Mouse (Mus musculus) forebrain, embryonic 10.5 days (tissue): ENCODE results near the gene Lrrc49. TPM values are rescaled to one million over a fixed set of nuclear protein-coding genes. Genes with fewer than 3 reads are reported as not detected.

Source experiments
- DNase-seq: peaks from one replicate; pipeline ENCODE4 v3.0.0-alpha.2; 2017; ENCODE audit warnings: low spot score; ENCODE audit errors: extremely low spot score
- H3K27ac ChIP-seq: fragments of 300-500 bp; sonication (generic); 2 replicates; pipeline ENCODE4 v1.5.1; 2016; ENCODE audit warnings: mild to moderate bottlenecking
- H3K27me3 ChIP-seq: fragments of 300-500 bp; sonication (generic); 2 replicates; pipeline ENCODE4 v1.6.1; 2016; ENCODE audit warnings: mild to moderate bottlenecking; ENCODE audit not compliant: poor library complexity, severe bottlenecking
- H3K36me3 ChIP-seq: fragments of 300-500 bp; sonication (generic); replicated peaks from 2 replicates; pipeline ENCODE4 v1.6.1; 2016; ENCODE audit warnings: mild to moderate bottlenecking, moderate library complexity
- H3K4me1 ChIP-seq: fragments of 300-500 bp; sonication (generic); 2 replicates; pipeline ENCODE4 v1.6.1; 2016
- H3K4me3 ChIP-seq: fragments of 300-500 bp; sonication (generic); 2 replicates; pipeline ENCODE4 v1.5.1; 2016; ENCODE audit warnings: mild to moderate bottlenecking, moderate library complexity
- H3K9me3 ChIP-seq: fragments of 300-500 bp; sonication (generic); 2 replicates; pipeline ENCODE4 v1.6.1; 2016; ENCODE audit warnings: mild to moderate bottlenecking, moderate library complexity
- WGBS: fragments of 180-500 bp; shearing (Covaris S2); methylation state at CpG from one replicate; pipeline ENCODE4 v1.1.7; 2016; 5-methylcytosine and 5-hydroxymethylcytosine counted together
- polyA plus RNA-seq: library from polyadenylated mRNA; unstranded; fragments of >200 nt; fragmentation: Nextera tagmentation; extraction: Ambion mirVana; gene quantifications from 2 replicates; pipeline ENCODE4 v1.2.1, GENCODE M21; 2016

Gene Lrrc49
- polyA plus RNA-seq = 29.7 and 31.7 TPM in 2 replicates

DNA sequence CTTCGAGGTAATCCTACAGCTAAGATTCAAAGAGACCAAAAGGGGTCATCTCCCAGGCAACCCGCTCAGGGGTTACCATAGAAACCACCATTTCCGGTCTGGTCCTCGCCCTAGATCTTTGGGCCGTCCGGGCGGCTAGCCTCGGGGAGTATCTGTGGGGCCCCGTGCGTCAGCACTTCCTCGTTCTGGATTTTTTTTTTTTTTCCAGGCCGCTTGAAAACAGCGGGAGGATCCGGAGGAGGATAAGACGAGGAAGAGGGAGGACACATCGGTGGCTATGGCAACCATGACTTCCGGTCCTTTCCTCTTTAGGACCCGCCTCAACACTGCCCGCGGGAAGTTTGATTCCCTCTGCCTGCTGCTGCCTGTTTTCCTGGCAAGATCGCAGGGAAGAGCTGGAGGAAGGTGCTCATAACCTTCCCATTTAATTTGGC, at the start of gene Lrrc49:
Gene Lrrc49, minus strand, starts transcription at position 268 of the 434 bp plus-strand sequence.
- WGBS = under 1% methylated on average over 21 of the region's 21 CpGs
- Histone ChIP-seq H3K27ac (peak within 1 kb of the TSS; percentile 95), H3K27me3 (no peaks in the 10 kb centered on the region), H3K9me3 (no peaks in the 10 kb centered on the region), H3K36me3 (peaks cover 20% of the 10 kb centered on the region), H3K4me3 (peak within 1 kb of the TSS; percentile 56), H3K4me1 (peaks cover 21% of the 10 kb centered on the region)
- peak; percentile 90 for DNase-seq

GRCm38 (mm10) chr9:60734321-60734720, 46.4 kb upstream of the Lrrc49 start:
- Histone ChIP-seq H3K36me3 (no peaks in the 10 kb centered on the region), H3K27ac (no peak overlapping the region), H3K27me3 (no peaks in the 10 kb centered on the region), H3K4me3 (no peak overlapping the region), H3K4me1 (no peaks in the 10 kb centered on the region), H3K9me3 (peaks cover 14% of the 10 kb centered on the region; the same call in 1 of the 2 replicates)
- 99% methylated on average over 2 of the region's 2 CpGs for WGBS
- no peak for DNase-seq

GRCm38 (mm10) chr9:60724968-60725367, 37.0 kb upstream of the Lrrc49 start:
- H3K36me3 ChIP-seq = no peaks in the 10 kb centered on the region
- no peaks in the 10 kb centered on the region for H3K4me1 ChIP-seq
- no peak for DNase-seq
- WGBS = 94% methylated on average over 7 of the region's 7 CpGs
- no peak overlapping the region for H3K4me3 ChIP-seq
- H3K9me3 ChIP-seq = peaks cover 5% of the 10 kb centered on the region
- H3K27me3 ChIP-seq = no peaks in the 10 kb centered on the region
- H3K27ac ChIP-seq = no peak overlapping the region

DNA sequence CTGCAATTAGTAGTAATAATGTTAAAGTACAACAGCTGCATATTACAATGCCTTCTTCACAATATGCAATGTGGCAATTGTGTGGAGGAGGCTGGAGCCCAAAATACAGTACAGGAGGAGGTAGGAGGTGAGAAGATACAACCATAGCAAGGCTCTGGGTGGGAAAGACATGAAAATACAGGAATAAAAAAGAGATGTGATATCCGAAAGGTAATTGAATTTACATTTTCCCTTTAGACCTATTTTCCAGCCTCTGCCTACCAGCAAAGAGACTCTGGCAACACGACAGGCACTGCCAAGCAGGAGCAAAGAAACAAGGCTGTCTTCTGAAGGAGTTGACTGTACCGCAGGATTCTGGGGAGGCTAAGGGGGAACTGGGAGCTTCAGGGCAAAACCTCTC, 31.7 kb upstream of the Lrrc49 start:
- H3K4me1 ChIP-seq = no peaks in the 10 kb centered on the region
- WGBS = 84% methylated on average over 3 of the region's 3 CpGs
- H3K4me3 ChIP-seq = no peak overlapping the region
- H3K27me3 ChIP-seq = peaks cover 7% of the 10 kb centered on the region
- DNase-seq = no peak
- H3K36me3 ChIP-seq = no peaks in the 10 kb centered on the region
- no peak overlapping the region for H3K27ac ChIP-seq
- H3K9me3 ChIP-seq = no peaks in the 10 kb centered on the region

DNA sequence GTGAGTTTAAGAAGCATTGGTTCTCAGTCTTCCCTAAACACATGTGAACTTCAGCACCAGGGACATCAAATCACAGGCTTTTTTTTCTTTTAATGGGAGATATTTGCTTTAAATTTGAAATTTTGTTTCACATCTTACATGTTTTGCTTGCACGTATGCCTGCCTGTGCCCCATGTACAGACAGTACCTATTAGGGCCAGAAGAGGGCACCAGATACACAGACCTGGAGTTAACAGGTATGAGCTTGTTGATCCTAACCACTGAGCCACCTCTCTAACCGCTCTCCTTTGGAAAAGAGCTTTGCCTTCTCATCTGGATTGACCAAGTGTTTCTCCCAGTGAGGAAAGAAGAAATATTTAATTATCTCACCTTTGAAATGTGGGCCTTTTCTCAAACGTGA, 30.3 kb upstream of the Lrrc49 start:
- no peak for DNase-seq
- Histone ChIP-seq H3K9me3 (no peaks in the 10 kb centered on the region), H3K36me3 (no peaks in the 10 kb centered on the region), H3K4me1 (peaks cover 10% of the 10 kb centered on the region), H3K4me3 (no peak overlapping the region), H3K27me3 (peaks cover 21% of the 10 kb centered on the region), H3K27ac (no peak overlapping the region)
- 57% methylated on average over 3 of the region's 3 CpGs for WGBS

DNA sequence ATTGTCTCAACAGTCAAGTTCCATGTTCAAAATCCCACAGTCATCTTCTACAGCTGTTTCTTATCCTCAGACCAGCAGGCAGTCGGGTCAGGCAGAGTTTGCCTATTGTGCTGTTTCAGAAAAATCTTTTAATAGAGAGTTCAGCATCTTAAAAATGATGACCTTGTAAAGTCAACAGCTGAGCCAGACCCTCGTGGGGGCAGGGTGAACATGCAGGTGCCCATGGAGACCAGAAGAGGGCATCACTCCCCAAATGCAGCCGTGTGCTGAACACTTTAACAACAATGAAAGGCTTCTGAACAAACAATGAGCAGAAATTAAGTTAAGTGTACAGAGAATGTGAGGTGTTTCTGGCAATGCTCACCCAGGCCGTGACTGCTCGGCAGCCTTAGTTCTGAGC, 27.9 kb upstream of the Lrrc49 start:
- Histone ChIP-seq H3K4me1 (peaks cover 20% of the 10 kb centered on the region), H3K4me3 (no peak overlapping the region), H3K27me3 (peaks cover 42% of the 10 kb centered on the region), H3K27ac (no peak overlapping the region), H3K9me3 (no peaks in the 10 kb centered on the region), H3K36me3 (no peaks in the 10 kb centered on the region)
- DNase-seq = no peak
- WGBS = 63% methylated on average over 5 of the region's 5 CpGs

DNA sequence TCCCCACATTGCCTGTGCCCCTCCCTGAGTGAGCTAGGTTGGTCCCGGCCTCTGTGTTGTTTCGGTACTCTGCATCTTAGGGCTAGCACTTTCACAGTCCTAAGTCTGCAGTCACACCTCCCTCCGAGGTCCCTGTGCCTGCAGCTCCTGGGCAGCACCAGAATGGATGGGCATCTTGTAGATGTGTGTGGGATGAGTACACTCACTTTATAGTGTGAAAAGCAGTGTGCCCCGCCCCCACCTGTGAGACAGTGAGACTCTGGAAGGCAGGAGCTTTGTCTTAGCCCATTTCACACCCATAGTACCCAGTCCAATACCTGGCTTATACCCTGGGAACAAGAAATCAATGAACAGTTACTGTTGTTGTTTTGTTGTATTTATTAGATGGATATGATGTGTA, 27.3 kb upstream of the Lrrc49 start:
- Histone ChIP-seq H3K4me1 (peaks cover 20% of the 10 kb centered on the region), H3K27me3 (peaks cover 42% of the 10 kb centered on the region), H3K9me3 (no peaks in the 10 kb centered on the region), H3K4me3 (no peak overlapping the region), H3K36me3 (no peaks in the 10 kb centered on the region), H3K27ac (no peak overlapping the region)
- no peak for DNase-seq
- WGBS = 89% methylated on average over 4 of the region's 4 CpGs

DNA sequence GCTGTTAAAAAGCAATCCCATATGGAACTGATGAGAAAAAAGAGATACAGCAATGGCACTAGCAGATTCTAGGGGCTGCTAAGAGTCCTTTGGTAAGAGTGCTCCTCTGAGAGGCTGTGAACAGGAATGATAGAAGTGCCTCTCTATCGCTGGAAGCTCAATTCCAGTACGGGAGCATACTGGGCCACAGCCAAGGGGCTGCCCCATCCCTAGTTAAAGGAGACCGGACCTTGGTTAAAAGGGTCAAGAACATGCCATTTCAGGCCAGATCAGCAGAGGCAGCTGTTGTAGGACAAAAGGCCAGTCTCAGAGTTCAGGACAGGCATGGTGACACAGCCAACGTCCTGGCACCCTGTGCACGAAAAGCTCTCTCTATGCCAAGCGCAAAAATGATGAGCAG, 26.2 kb upstream of the Lrrc49 start:
- 81% methylated on average over 6 of the region's 6 CpGs for WGBS

DNA sequence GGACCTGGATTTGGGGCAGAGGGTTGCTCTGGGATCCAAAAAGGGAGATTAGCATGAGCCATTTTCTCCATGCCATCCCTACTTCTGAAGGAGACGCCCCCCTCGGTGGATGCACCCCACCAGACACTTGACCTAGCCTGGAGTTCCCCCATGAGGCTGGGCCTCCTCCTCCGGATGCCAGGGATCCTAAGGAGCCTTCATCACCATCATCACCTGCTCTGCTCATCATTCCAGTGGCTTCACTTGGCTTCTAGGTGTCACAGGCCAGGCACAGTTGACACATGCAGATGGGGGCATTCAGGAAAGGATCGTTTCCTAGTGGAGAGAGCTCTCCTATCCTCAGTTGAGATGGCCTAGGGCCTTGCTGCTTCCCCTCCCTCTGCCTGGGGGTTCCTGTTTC, 25.7 kb upstream of the Lrrc49 start:
- peaks cover 42% of the 10 kb centered on the region for H3K27me3 ChIP-seq
- H3K9me3 ChIP-seq = no peaks in the 10 kb centered on the region
- peak overlapping the region; percentile 81 for H3K4me3 ChIP-seq
- DNase-seq = no peak
- peak overlapping the region; percentile 86; the same call in 1 of the 2 replicates for H3K27ac ChIP-seq
- 45% methylated on average over 4 of the region's 4 CpGs for WGBS
- peaks cover 20% of the 10 kb centered on the region for H3K4me1 ChIP-seq
- H3K36me3 ChIP-seq = no peaks in the 10 kb centered on the region

More for the DNA sequence above, 26.2 kb upstream of the Lrrc49 start:
- Histone ChIP-seq H3K27ac (no peak overlapping the region), H3K9me3 (no peaks in the 10 kb centered on the region), H3K27me3 (peaks cover 42% of the 10 kb centered on the region), H3K4me1 (peaks cover 20% of the 10 kb centered on the region), H3K4me3 (no peak overlapping the region), H3K36me3 (no peaks in the 10 kb centered on the region)
- DNase-seq = no peak

DNA sequence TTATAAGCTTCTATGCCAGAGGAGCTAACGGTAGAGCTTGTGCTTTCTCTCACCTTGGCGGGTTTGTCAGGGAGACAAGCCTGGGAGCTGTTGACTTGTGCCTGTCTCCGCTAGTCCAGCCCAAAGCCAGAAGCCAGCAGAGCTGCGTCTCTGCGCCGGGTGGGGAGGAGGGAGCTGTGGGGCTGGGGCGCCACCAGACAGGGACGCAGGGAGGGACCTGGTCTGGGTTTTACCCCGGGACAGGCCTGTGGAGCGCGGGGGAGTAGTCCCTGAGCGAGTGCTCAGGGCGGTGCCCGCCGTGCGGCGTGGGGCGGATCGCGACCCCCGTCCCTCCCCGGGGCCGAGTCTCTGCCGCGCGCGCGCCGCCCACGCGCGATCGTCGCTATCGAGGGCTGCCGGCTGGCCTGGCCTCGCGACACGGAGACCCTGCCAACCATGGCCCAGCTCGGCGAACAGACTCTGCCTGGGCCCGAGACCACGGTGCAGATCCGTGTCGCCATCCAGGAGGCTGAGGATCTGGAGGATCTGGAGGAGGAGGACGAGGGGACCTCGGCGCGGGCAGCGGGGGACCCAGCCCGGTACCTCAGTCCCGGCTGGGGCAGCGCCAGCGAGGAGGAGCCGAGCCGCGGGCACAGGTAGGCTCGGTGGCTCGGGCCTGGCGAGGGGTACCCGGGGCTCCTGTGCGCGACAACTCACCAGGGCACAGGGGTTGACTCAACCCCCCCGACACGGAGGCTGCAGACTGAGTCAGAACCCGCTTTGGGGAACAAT, 25.0 kb upstream of the Lrrc49 start, which contains the start of gene Larp6:
Gene Larp6, plus strand, starts transcription at position 219 of the 771 bp plus-strand sequence.
- H3K27me3 ChIP-seq = peaks cover 42% of the 10 kb centered on the region
- peaks cover 20% of the 10 kb centered on the region for H3K4me1 ChIP-seq
- H3K27ac ChIP-seq = peak within 1 kb of the TSS; percentile 86
- no peaks in the 10 kb centered on the region for H3K36me3 ChIP-seq
- peak within 1 kb of the TSS; percentile 81 for H3K4me3 ChIP-seq
- WGBS = under 1% methylated on average over 66 of the region's 66 CpGs
- DNase-seq = peak; percentile 45
- no peaks in the 10 kb centered on the region for H3K9me3 ChIP-seq

DNA sequence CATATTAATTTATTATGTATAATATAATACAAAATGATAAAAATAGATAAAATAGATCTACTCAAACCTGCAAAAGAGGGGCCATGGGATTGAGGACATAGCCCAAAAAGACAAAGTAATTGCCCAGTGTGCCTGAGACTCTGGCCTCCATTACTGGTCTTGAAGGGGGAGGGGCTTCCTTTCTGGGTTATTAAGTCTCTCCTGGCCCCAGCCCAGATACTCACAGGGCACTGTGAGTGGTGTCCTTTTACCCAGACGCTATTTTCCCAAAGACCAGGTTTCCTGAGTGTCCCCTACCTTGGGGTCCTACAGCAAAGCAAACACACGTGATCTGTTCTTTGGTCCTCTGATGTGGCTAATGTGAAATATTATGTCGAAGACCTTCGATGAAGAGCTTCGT, 24.1 kb upstream of the Lrrc49 start:
- Histone ChIP-seq H3K4me1 (peaks cover 20% of the 10 kb centered on the region), H3K27ac (no peak overlapping the region), H3K36me3 (no peaks in the 10 kb centered on the region), H3K4me3 (no peak overlapping the region), H3K9me3 (no peaks in the 10 kb centered on the region), H3K27me3 (peaks cover 42% of the 10 kb centered on the region)
- 82% methylated on average over 5 of the region's 5 CpGs for WGBS
- no peak for DNase-seq

DNA sequence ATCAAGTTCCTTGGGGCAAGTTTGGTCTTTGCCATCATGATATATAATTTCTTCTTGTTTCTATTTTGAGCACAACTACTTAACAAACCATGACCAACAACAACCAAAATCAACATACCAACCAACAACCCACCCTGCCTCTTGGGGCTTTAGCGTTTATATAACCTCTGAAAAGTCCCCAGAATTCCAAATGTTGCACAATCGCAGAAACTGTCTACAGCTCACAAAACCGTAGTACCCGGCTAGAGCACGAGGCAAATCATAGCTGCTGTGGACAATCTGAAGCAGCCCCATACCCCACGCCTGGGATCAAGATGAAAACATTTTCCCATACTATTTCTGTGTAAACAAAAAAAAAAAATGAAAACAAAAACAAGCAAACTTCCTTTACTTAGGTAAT, 21.8 kb upstream of the Lrrc49 start:
- WGBS = 81% methylated on average over 6 of the region's 6 CpGs
- Histone ChIP-seq H3K4me1 (peaks cover 20% of the 10 kb centered on the region), H3K27me3 (peaks cover 36% of the 10 kb centered on the region), H3K4me3 (no peak overlapping the region), H3K9me3 (no peaks in the 10 kb centered on the region), H3K36me3 (no peaks in the 10 kb centered on the region), H3K27ac (no peak overlapping the region)
- DNase-seq = no peak

DNA sequence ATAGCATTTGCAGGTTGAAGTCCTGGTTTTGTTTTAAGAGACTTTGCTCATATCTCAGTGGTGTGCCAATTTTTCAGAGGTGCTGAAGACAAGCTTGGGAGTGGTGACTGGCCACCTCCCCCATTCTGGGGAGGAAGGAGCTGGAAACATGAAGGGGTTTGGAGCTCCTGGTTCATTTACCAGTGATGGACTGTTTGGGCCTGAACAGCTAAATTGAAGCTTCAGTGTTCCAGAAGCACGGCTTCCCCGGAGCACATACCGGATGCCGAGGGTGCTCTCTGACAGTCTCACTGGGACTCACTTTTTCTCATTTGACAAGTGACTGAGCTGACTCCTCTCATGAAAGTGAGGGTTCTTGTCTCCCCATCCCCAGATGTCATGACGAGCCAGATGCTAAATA, 20.6 kb upstream of the Lrrc49 start:
- H3K4me1 ChIP-seq = peaks cover 13% of the 10 kb centered on the region
- H3K27ac ChIP-seq = no peak overlapping the region
- peaks cover 24% of the 10 kb centered on the region for H3K27me3 ChIP-seq
- 90% methylated on average over 5 of the region's 5 CpGs for WGBS
- H3K36me3 ChIP-seq = no peaks in the 10 kb centered on the region
- no peak overlapping the region for H3K4me3 ChIP-seq
- no peaks in the 10 kb centered on the region for H3K9me3 ChIP-seq
- DNase-seq = no peak
